Comparison of ENCODE assay signal across 20 mouse cellular contexts in genomic region chr2:134851189-134852171, GRCm38 (mm10).
"Had no signal": no experiment of that assay in that cellular context is flagged by ENCODE, and none has a peak within 500 bp of the region (broad histone marks: within the 10 kb centered on the region; RNA-seq: fewer than 3 reads in every experiment).

No protein-coding gene starts in this region.

- H3K27me3 ChIP-seq: limb, embryonic 12.5 days; limb, embryonic 15.5 days; midbrain, embryonic 12.5 days; midbrain, embryonic 15.5 days; neural tube, embryonic 15.5 days had no signal

- ATAC-seq: intestine, postnatal 0 days; midbrain, embryonic 15.5 days had no signal

- DNase-seq: kidney, adult 2 months; kidney, postnatal 10 days; kidney, postnatal 4 days; layer of hippocampus, postnatal 36 days; left cerebral cortex, postnatal 4 days; lung, postnatal 14 days; right cerebral cortex, adult 18-20 months; right cerebral cortex, postnatal 14 days; right cerebral cortex, postnatal 4 days; thymus, adult 2 months; thymus, postnatal 14 days; thymus, postnatal 4 days had no signal

- H3K4me3 ChIP-seq: limb, embryonic 12.5 days; limb, embryonic 15.5 days; midbrain, embryonic 12.5 days; midbrain, embryonic 15.5 days; neural tube, embryonic 15.5 days had no signal

- H3K4me2 ChIP-seq: limb, embryonic 12.5 days; limb, embryonic 15.5 days; midbrain, embryonic 12.5 days; midbrain, embryonic 15.5 days; neural tube, embryonic 15.5 days had no signal

- H3K27ac ChIP-seq: limb, embryonic 12.5 days; limb, embryonic 15.5 days; macrophage; midbrain, embryonic 12.5 days; midbrain, embryonic 15.5 days; neural tube, embryonic 15.5 days; stomach, postnatal 0 days had no signal

- H3K9ac ChIP-seq: limb, embryonic 12.5 days; limb, embryonic 15.5 days; midbrain, embryonic 12.5 days; midbrain, embryonic 15.5 days; neural tube, embryonic 15.5 days had no signal

- H3K36me3 ChIP-seq: limb, embryonic 12.5 days; limb, embryonic 15.5 days; midbrain, embryonic 12.5 days; midbrain, embryonic 15.5 days; neural tube, embryonic 15.5 days had no signal

- H3K9me3 ChIP-seq: limb, embryonic 12.5 days; limb, embryonic 15.5 days; midbrain, embryonic 12.5 days; midbrain, embryonic 15.5 days; neural tube, embryonic 15.5 days had no signal

- H3K4me1 ChIP-seq: limb, embryonic 12.5 days; limb, embryonic 15.5 days; midbrain, embryonic 12.5 days; midbrain, embryonic 15.5 days; neural tube, embryonic 15.5 days had no signal
